Mouse (Mus musculus): ENCODE measurements around the gene Rps12.

GRCm38 (mm10) chr10:23812438-23812759 is 25.3 kb upstream of the Rps12 start:
- TF ChIP-seq CTCF (conservative IDR thresholded peaks at IDR 0.05; ENCODE audit: low read length) (no peak), POU5F1 (IDR thresholded peaks at IDR 0.05; ENCODE audit: borderline replicate concordance, low read length) (no peak), NANOG (IDR thresholded peaks at IDR 0.05; ENCODE audit: borderline replicate concordance, low read length) (no peak)
